27 mouse cellular contexts compared by ENCODE assay signal in the genomic region with DNA sequence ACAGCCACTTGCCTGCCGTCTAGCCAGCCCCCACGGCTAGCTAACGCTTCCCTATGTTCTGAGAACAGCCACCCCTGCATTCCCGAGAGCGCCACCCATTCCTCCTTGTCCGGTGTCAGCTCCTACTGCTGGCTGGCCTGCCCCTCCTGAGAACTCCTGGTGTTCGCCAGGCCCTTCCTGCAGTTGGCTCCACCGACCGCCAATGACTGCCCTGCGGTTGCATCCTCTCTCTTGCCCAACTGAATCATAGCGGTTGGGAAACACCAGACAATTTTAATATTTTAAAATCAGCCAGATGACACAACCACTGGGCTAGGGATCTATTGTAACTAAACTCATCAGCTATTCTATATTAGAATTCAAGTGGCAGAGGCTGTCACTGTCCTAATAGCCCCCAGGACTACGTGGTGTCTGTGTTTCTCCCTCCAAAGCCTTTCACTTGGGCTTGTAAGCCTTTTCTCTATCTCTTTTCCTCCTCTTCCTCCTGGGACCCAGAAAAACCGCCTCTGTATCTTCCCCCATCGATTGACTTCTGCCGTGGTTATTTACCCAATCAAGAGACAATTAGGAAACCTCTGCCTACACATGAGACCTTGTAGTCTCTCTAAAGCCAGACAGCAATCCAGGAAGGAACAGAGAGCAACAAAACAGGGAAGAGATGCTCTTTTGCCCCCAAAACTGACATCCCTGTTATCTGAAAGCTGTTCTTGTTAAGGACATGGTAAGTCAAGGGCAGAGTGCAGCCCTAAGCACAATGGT. TPM values are rescaled to one million over a fixed set of nuclear protein-coding genes. Genes with fewer than 3 reads are reported as not detected.
DNase-seq lines count a peak whose midpoint lies in the region; ATAC-seq lines count a peak whose summit lies in the region.
"Had no signal": no experiment of that assay in that cellular context is flagged by ENCODE, and none has a peak within 500 bp of the region (broad histone marks: within the 10 kb centered on the region; RNA-seq: fewer than 3 reads in every experiment).

No protein-coding gene starts in this region.

- no peak overlapping the region for H3K4me3 ChIP-seq in liver, embryonic 16.5 days (ENCODE audit: low read depth, low read length)
- no peak overlapping the region for H3K4me3 ChIP-seq in liver, embryonic 12.5 days
- no peak overlapping the region for H3K4me3 ChIP-seq in midbrain, embryonic 16.5 days (ENCODE audit: low read depth, low read length)
- H3K4me3 ChIP-seq: embryonic facial prominence, embryonic 13.5 days; erythroblast, embryonic 14.5 days; forebrain, embryonic 13.5 days; hindbrain, embryonic 10.5 days; layer of hippocampus, adult 2 months; lung, embryonic 15.5 days; midbrain, embryonic 10.5 days had no signal

- 0 out of 2 replicates have a peak overlapping the region, but pooled peaks have one; percentile 3 for H3K27ac ChIP-seq in liver, embryonic 16.5 days (ENCODE audit: low read length)
- no peak overlapping the region for H3K27ac ChIP-seq in liver, embryonic 12.5 days
- H3K27ac ChIP-seq in midbrain, embryonic 16.5 days (ENCODE audit: low read length) = no peak overlapping the region
- H3K27ac ChIP-seq: embryonic facial prominence, embryonic 13.5 days; forebrain, embryonic 13.5 days; hindbrain, embryonic 10.5 days; layer of hippocampus, adult 2 months; lung, embryonic 15.5 days; midbrain, embryonic 10.5 days; stomach, postnatal 0 days had no signal

- H3K9me3 ChIP-seq in liver, embryonic 16.5 days (replicated peaks; ENCODE audit: control insufficient read depth, low read length) = no peaks in the 10 kb centered on the region
- H3K9me3 ChIP-seq in liver, embryonic 12.5 days (replicated peaks) = no peaks in the 10 kb centered on the region
- H3K9me3 ChIP-seq in midbrain, embryonic 16.5 days (replicated peaks; ENCODE audit: control insufficient read depth, low read length, poor library complexity, severe bottlenecking) = no peaks in the 10 kb centered on the region
- H3K9me3 ChIP-seq: embryonic facial prominence, embryonic 13.5 days; forebrain, embryonic 13.5 days; hindbrain, embryonic 10.5 days; lung, embryonic 15.5 days; midbrain, embryonic 10.5 days had no signal

- no peak overlapping the region for H3K4me2 ChIP-seq in liver, embryonic 16.5 days (ENCODE audit: low read depth, low read length)
- H3K4me2 ChIP-seq in liver, embryonic 12.5 days = no peak overlapping the region
- no peak overlapping the region for H3K4me2 ChIP-seq in midbrain, embryonic 16.5 days (ENCODE audit: low read length)
- H3K4me2 ChIP-seq: embryonic facial prominence, embryonic 13.5 days; forebrain, embryonic 13.5 days; heart, embryonic 11.5 days; liver, embryonic 11.5 days; lung, embryonic 15.5 days had no signal

- H3K4me1 ChIP-seq in liver, embryonic 16.5 days (ENCODE audit: control insufficient read depth, low read depth, low read length) = no peaks in the 10 kb centered on the region
- H3K4me1 ChIP-seq in liver, embryonic 12.5 days = no peaks in the 10 kb centered on the region
- H3K4me1 ChIP-seq in midbrain, embryonic 16.5 days (ENCODE audit: control insufficient read depth, insufficient read depth, low read length) = no peaks in the 10 kb centered on the region
- H3K4me1 ChIP-seq: embryonic facial prominence, embryonic 13.5 days; forebrain, embryonic 13.5 days; hindbrain, embryonic 10.5 days; lung, embryonic 15.5 days; midbrain, embryonic 10.5 days had no signal

- H3K9ac ChIP-seq in liver, embryonic 16.5 days (ENCODE audit: low read depth, low read length) = no peak overlapping the region
- H3K9ac ChIP-seq in liver, embryonic 12.5 days = no peak overlapping the region
- H3K9ac ChIP-seq in midbrain, embryonic 16.5 days (ENCODE audit: low read depth, low read length) = no peak overlapping the region
- H3K9ac ChIP-seq: embryonic facial prominence, embryonic 13.5 days; forebrain, embryonic 13.5 days; lung, embryonic 15.5 days had no signal

- no peaks in the 10 kb centered on the region for H3K36me3 ChIP-seq in liver, embryonic 16.5 days (ENCODE audit: control insufficient read depth, insufficient read depth)
- H3K36me3 ChIP-seq in liver, embryonic 12.5 days = no peaks in the 10 kb centered on the region
- no peaks in the 10 kb centered on the region for H3K36me3 ChIP-seq in midbrain, embryonic 16.5 days (ENCODE audit: control insufficient read depth, insufficient read depth, low read length)
- H3K36me3 ChIP-seq: embryonic facial prominence, embryonic 13.5 days; hindbrain, embryonic 10.5 days; lung, embryonic 15.5 days; midbrain, embryonic 10.5 days had no signal

- ATAC-seq in liver, embryonic 16.5 days (ENCODE audit: low read depth) = no peak
- no peak for ATAC-seq in liver, embryonic 12.5 days
- ATAC-seq in megakaryocyte progenitor cell, adult 5-6 weeks (replicated peaks; ENCODE audit: poor library complexity) = peak; percentile 97
- no peak for ATAC-seq in midbrain, embryonic 16.5 days
- ATAC-seq: forebrain, embryonic 13.5 days; hindbrain, embryonic 16.5 days; intestine, embryonic 16.5 days; Patski had no signal

- peak; percentile 42 for DNase-seq in adrenal gland, adult 2 months
- no peak for DNase-seq in adrenal gland, adult 18-20 months (ENCODE audit: low spot score in 2 of 2)
- DNase-seq in ZHBTc4 (ENCODE audit: low read depth, low spot score) = peak; percentile 26
- no peak for DNase-seq in retina, embryonic 14.5 days (ENCODE audit: low spot score)
- DNase-seq: cerebellum, adult 9-11 months; embryo, embryonic 11 days; heart, postnatal 10 days; kidney, adult 9 months; kidney, postnatal 25 days; right cerebral cortex, postnatal 14 days had no signal

- WGBS in liver, embryonic 16.5 days (ENCODE audit: insufficient replicate concordance) = 55% methylated on average over 15 of the region's 15 CpGs
- WGBS in liver, embryonic 12.5 days (ENCODE audit: insufficient replicate concordance) = 51% methylated on average over 15 of the region's 15 CpGs
- 79% methylated on average over 15 of the region's 15 CpGs for WGBS in midbrain, embryonic 16.5 days

- H3K27me3 ChIP-seq in liver, embryonic 16.5 days (ENCODE audit: control insufficient read depth, insufficient read depth, low read depth, low read length) = no peaks in the 10 kb centered on the region; the same call in 1 of the 2 replicates
- no peaks in the 10 kb centered on the region for H3K27me3 ChIP-seq in liver, embryonic 12.5 days (replicated peaks)
- H3K27me3 ChIP-seq in midbrain, embryonic 16.5 days (ENCODE audit: control insufficient read depth, insufficient read depth, low read depth, low read length) = no peaks in the 10 kb centered on the region
- H3K27me3 ChIP-seq: embryonic facial prominence, embryonic 13.5 days; forebrain, embryonic 13.5 days; lung, embryonic 15.5 days had no signal

RNA-seq across cellular contexts. Expression of a gene that starts 23.7 kb away (rescaled TPM):
- 1 to 10 TPM; 1.0 to 1.3 TPM for total RNA-seq in adrenal gland, adult 2 months (2021)
- polyA plus RNA-seq in adrenal gland, adult 2 months (2012; rRNA removed) = 2.1 and 2.4 TPM in 2 replicates
- total RNA-seq in adrenal gland, adult 18-20 months (2021) = 1 to 10 TPM; 1.2 to 1.8 TPM
- 4.5 and 5.8 TPM in 2 replicates for polyA plus RNA-seq in liver, embryonic 16.5 days (2015; fragmentation: Nextera tagmentation; extraction: Ambion mirVana)
- 1.5 and 2.7 TPM in 2 replicates for polyA plus RNA-seq in liver, embryonic 12.5 days (2016; fragmentation: Nextera tagmentation; extraction: Ambion mirVana)
- 98.0 and 103 TPM in 2 replicates for total RNA-seq in megakaryocyte progenitor cell, adult 5-6 weeks (2015)
- 50.3 and 70.8 TPM in 2 replicates for total RNA-seq in megakaryocyte progenitor cell, adult 5-6 weeks (2017)
- polyA plus RNA-seq in midbrain, embryonic 16.5 days (2015; fragmentation: Nextera tagmentation; extraction: Ambion mirVana) = 1.1 and 1.2 TPM in 2 replicates

RNA-seq across cellular contexts. Expression of a gene that starts 39.4 kb away (rescaled TPM):
- 100 to 1,000 TPM in 1 of 2 experiments, 10 to 100 TPM in 1; 87.2 to 109 TPM for total RNA-seq in adrenal gland, adult 2 months (2021)
- 9.4 and 11.3 TPM in 2 replicates for polyA plus RNA-seq in adrenal gland, adult 2 months (2012; rRNA removed)
- total RNA-seq in adrenal gland, adult 18-20 months (2021) = 10 to 100 TPM; 93.4 to 98.8 TPM
- polyA plus RNA-seq in liver, embryonic 16.5 days (2015; fragmentation: Nextera tagmentation; extraction: Ambion mirVana) = 45.1 and 51.3 TPM in 2 replicates
- 60.5 and 65.5 TPM in 2 replicates for polyA plus RNA-seq in liver, embryonic 12.5 days (2016; fragmentation: Nextera tagmentation; extraction: Ambion mirVana)
- total RNA-seq in megakaryocyte progenitor cell, adult 5-6 weeks (2015) = 90.6 and 93.2 TPM in 2 replicates
- total RNA-seq in megakaryocyte progenitor cell, adult 5-6 weeks (2017) = 66.4 and 100 TPM in 2 replicates
- 82.8 and 83.6 TPM in 2 replicates for polyA plus RNA-seq in midbrain, embryonic 16.5 days (2015; fragmentation: Nextera tagmentation; extraction: Ambion mirVana)

Comparison
In these comparisons a context has a peak if more than half of its experiments do, and no peak if none do; other contexts are left out.
1. DNase-seq: peak in adrenal gland, adult 2 months (single experiment) and ZHBTc4 (single experiment); none in adrenal gland, adult 18-20 months (0 of 2) and retina, embryonic 14.5 days (single experiment).